Mouse (Mus musculus): ENCODE measurements at regions not wholly inside any gene's neighbourhood (a gene's known extent, or its start where the extent isn't known, plus 50 kb on each side); places are given as distances from the start of the nearest gene placed in this dataset.

- H3K27ac ChIP-seq (ENCODE audit: low read length), result no peak overlapping the region
- H3K4me3 ChIP-seq (ENCODE audit: low read length), result no peak overlapping the region
- 90% methylated on average over 1 of the region's 1 CpGs for WGBS
- no peak overlapping the region for H3K4me2 ChIP-seq (ENCODE audit: low read depth, low read length)
- no peaks in the 10 kb centered on the region for H3K4me1 ChIP-seq (ENCODE audit: control insufficient read depth, insufficient read depth, low read length)
- H3K27me3 ChIP-seq (replicated peaks; ENCODE audit: control insufficient read depth, insufficient read depth, low read length), result no peaks in the 10 kb centered on the region
- H3K36me3 ChIP-seq (ENCODE audit: control insufficient read depth, insufficient read depth, low read length), result no peaks in the 10 kb centered on the region
- H3K9me3 ChIP-seq (ENCODE audit: control insufficient read depth, low read length), result no peaks in the 10 kb centered on the region
- H3K9ac ChIP-seq (ENCODE audit: low read depth, low read length), result no peak overlapping the region
- no peak for ATAC-seq
These were observed 176.0 kb downstream of the Arl4a start for GRCm38 (mm10) chr12:39861797-39862196.

- no peaks in the 10 kb centered on the region for H3K27me3 ChIP-seq (replicated peaks; ENCODE audit: control insufficient read depth, insufficient read depth, low read length)
- WGBS, result 86% methylated on average over 6 of the region's 6 CpGs
- ATAC-seq, result no peak
These were observed 186.2 kb downstream of the Arl4a start for GRCm38 (mm10) chr12:39851610-39852009.

GRCm38 (mm10) chr12:39849346-39850058 is 188.3 kb downstream of the Arl4a start:
- no peaks in the 10 kb centered on the region for H3K36me3 ChIP-seq (ENCODE audit: control insufficient read depth, insufficient read depth, low read length)
- no peaks in the 10 kb centered on the region for H3K4me1 ChIP-seq (ENCODE audit: control insufficient read depth, insufficient read depth, low read length)
- 81% methylated on average over 3 of the region's 3 CpGs for WGBS

More at GRCm38 (mm10) chr12:39851610-39852009, 186.2 kb downstream of the Arl4a start:
- H3K9ac ChIP-seq (ENCODE audit: low read depth, low read length), result no peak overlapping the region
- no peak overlapping the region for H3K27ac ChIP-seq (ENCODE audit: low read length)
- H3K9me3 ChIP-seq (ENCODE audit: control insufficient read depth, low read length), result no peaks in the 10 kb centered on the region
- no peak overlapping the region for H3K4me2 ChIP-seq (ENCODE audit: low read depth, low read length)
- no peaks in the 10 kb centered on the region for H3K36me3 ChIP-seq (ENCODE audit: control insufficient read depth, insufficient read depth, low read length)
- no peak overlapping the region for H3K4me3 ChIP-seq (ENCODE audit: low read length)
- no peaks in the 10 kb centered on the region for H3K4me1 ChIP-seq (ENCODE audit: control insufficient read depth, insufficient read depth, low read length)

GRCm38 (mm10) chr12:39840615-39841014 is 197.2 kb downstream of the Arl4a start:
- ATAC-seq, result no peak
- Histone ChIP-seq H3K4me1 (ENCODE audit: control insufficient read depth, insufficient read depth, low read length) (no peaks in the 10 kb centered on the region), H3K36me3 (ENCODE audit: control insufficient read depth, insufficient read depth, low read length) (no peaks in the 10 kb centered on the region), H3K27ac (ENCODE audit: low read length) (no peak overlapping the region), H3K27me3 (replicated peaks; ENCODE audit: control insufficient read depth, insufficient read depth, low read length) (no peaks in the 10 kb centered on the region), H3K4me2 (ENCODE audit: low read depth, low read length) (no peak overlapping the region), H3K9me3 (ENCODE audit: control insufficient read depth, low read length) (no peaks in the 10 kb centered on the region), H3K4me3 (ENCODE audit: low read length) (no peak overlapping the region), H3K9ac (ENCODE audit: low read depth, low read length) (no peak overlapping the region)
- WGBS, result 84% methylated on average over 2 of the region's 2 CpGs

More at GRCm38 (mm10) chr12:39849346-39850058, 188.3 kb downstream of the Arl4a start:
- H3K27ac ChIP-seq (ENCODE audit: low read length), result no peak overlapping the region
- no peak overlapping the region for H3K4me3 ChIP-seq (ENCODE audit: low read length)
- no peak overlapping the region for H3K9ac ChIP-seq (ENCODE audit: low read depth, low read length)
- H3K4me2 ChIP-seq (ENCODE audit: low read depth, low read length), result no peak overlapping the region
- ATAC-seq, result no peak
- no peaks in the 10 kb centered on the region for H3K27me3 ChIP-seq (replicated peaks; ENCODE audit: control insufficient read depth, insufficient read depth, low read length)
- H3K9me3 ChIP-seq (ENCODE audit: control insufficient read depth, low read length), result no peaks in the 10 kb centered on the region

GRCm38 (mm10) chr12:39840179-39840578 is 197.6 kb downstream of the Arl4a start:
- H3K4me1 ChIP-seq (ENCODE audit: control insufficient read depth, insufficient read depth, low read length), result no peaks in the 10 kb centered on the region
- no peak overlapping the region for H3K27ac ChIP-seq (ENCODE audit: low read length)
- H3K9me3 ChIP-seq (ENCODE audit: control insufficient read depth, low read length), result no peaks in the 10 kb centered on the region
- H3K4me3 ChIP-seq (ENCODE audit: low read length), result no peak overlapping the region
- H3K9ac ChIP-seq (ENCODE audit: low read depth, low read length), result no peak overlapping the region
- H3K4me2 ChIP-seq (ENCODE audit: low read depth, low read length), result no peak overlapping the region
- ATAC-seq, result no peak
- H3K27me3 ChIP-seq (replicated peaks; ENCODE audit: control insufficient read depth, insufficient read depth, low read length), result no peaks in the 10 kb centered on the region
- WGBS, result 58% methylated on average over 1 of the region's 1 CpGs
- H3K36me3 ChIP-seq (ENCODE audit: control insufficient read depth, insufficient read depth, low read length), result no peaks in the 10 kb centered on the region

DNA sequence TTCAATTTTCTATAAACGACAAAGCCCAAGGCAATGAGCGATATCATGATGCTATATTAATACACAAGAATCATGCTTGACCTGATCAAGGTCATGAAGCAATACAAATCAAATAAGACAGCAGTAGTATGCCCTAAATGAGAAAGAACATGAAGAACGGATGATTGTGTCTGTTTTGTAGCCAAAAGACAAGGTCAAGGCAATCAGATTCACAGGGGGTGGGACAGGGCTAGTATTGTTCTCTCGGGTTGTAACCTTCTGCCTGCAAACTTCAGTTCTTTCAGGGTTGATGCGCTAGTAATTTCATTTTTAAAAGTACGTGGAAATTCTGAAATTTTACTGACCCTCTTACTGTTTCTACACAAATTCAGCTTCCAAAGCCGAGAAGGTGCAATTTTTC is 206.7 kb downstream of the Arl4a start:
- no peaks in the 10 kb centered on the region for H3K36me3 ChIP-seq (ENCODE audit: control insufficient read depth, insufficient read depth, low read length)
- H3K9me3 ChIP-seq (ENCODE audit: control insufficient read depth, low read length), result no peaks in the 10 kb centered on the region
- WGBS, result 78% methylated on average over 7 of the region's 7 CpGs
- ATAC-seq, result no peak
- no peaks in the 10 kb centered on the region for H3K27me3 ChIP-seq (replicated peaks; ENCODE audit: control insufficient read depth, insufficient read depth, low read length)
- no peak overlapping the region for H3K9ac ChIP-seq (ENCODE audit: low read depth, low read length)
- no peaks in the 10 kb centered on the region for H3K4me1 ChIP-seq (ENCODE audit: control insufficient read depth, insufficient read depth, low read length)
- no peak overlapping the region for H3K4me3 ChIP-seq (ENCODE audit: low read length)
- no peak overlapping the region for H3K4me2 ChIP-seq (ENCODE audit: low read depth, low read length)
- H3K27ac ChIP-seq (ENCODE audit: low read length), result no peak overlapping the region

GRCm38 (mm10) chr12:39830530-39830929 is 207.3 kb downstream of the Arl4a start:
- H3K4me1 ChIP-seq (ENCODE audit: control insufficient read depth, insufficient read depth, low read length), result no peaks in the 10 kb centered on the region
- no peaks in the 10 kb centered on the region for H3K9me3 ChIP-seq (ENCODE audit: control insufficient read depth, low read length)
- no peak overlapping the region for H3K4me3 ChIP-seq (ENCODE audit: low read length)
- no peak overlapping the region for H3K4me2 ChIP-seq (ENCODE audit: low read depth, low read length)
- no peak overlapping the region for H3K27ac ChIP-seq (ENCODE audit: low read length)
- H3K9ac ChIP-seq (ENCODE audit: low read depth, low read length), result no peak overlapping the region
- ATAC-seq, result no peak
- no peaks in the 10 kb centered on the region for H3K36me3 ChIP-seq (ENCODE audit: control insufficient read depth, insufficient read depth, low read length)
- H3K27me3 ChIP-seq (replicated peaks; ENCODE audit: control insufficient read depth, insufficient read depth, low read length), result no peaks in the 10 kb centered on the region
- WGBS, result 82% methylated on average over 4 of the region's 4 CpGs

DNA sequence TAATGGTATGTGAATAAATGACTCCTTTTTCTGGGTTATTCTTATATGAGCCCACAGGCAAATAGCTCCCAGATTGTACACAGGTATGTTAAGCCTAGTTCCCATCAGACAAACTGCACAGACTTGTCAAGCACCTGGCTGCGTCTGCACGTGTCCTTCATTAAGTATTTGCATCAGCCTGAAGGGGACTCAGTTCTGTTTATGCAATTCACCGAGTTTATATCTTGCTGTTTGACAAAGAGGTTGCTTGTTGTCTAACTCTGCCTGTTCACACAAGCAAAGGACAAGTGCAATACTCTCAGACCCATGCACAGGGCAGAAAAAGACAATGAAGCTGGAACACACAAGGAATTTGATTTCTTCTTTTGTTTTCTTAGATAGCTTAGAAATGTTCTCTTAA is 215.2 kb downstream of the Arl4a start:
- Histone ChIP-seq H3K9ac (ENCODE audit: low read depth, low read length) (no peak overlapping the region), H3K27ac (ENCODE audit: low read length) (no peak overlapping the region), H3K36me3 (ENCODE audit: control insufficient read depth, insufficient read depth, low read length) (no peaks in the 10 kb centered on the region), H3K27me3 (replicated peaks; ENCODE audit: control insufficient read depth, insufficient read depth, low read length) (no peaks in the 10 kb centered on the region), H3K9me3 (ENCODE audit: control insufficient read depth, low read length) (no peaks in the 10 kb centered on the region), H3K4me3 (ENCODE audit: low read length) (no peak overlapping the region), H3K4me2 (ENCODE audit: low read depth, low read length) (no peak overlapping the region), H3K4me1 (ENCODE audit: control insufficient read depth, insufficient read depth, low read length) (no peaks in the 10 kb centered on the region)
- no peak for ATAC-seq
- 61% methylated on average over 3 of the region's 3 CpGs for WGBS

- no peak for ATAC-seq
- H3K4me2 ChIP-seq (ENCODE audit: low read depth, low read length), result no peak overlapping the region
- WGBS, result 50% methylated on average over 4 of the region's 4 CpGs
- H3K9me3 ChIP-seq (ENCODE audit: control insufficient read depth, low read length), result no peaks in the 10 kb centered on the region
- no peaks in the 10 kb centered on the region for H3K4me1 ChIP-seq (ENCODE audit: control insufficient read depth, insufficient read depth, low read length)
- H3K9ac ChIP-seq (ENCODE audit: low read depth, low read length), result no peak overlapping the region
- H3K4me3 ChIP-seq (ENCODE audit: low read length), result no peak overlapping the region
- H3K27ac ChIP-seq (ENCODE audit: low read length), result no peak overlapping the region
- no peaks in the 10 kb centered on the region for H3K36me3 ChIP-seq (ENCODE audit: control insufficient read depth, insufficient read depth, low read length)
- no peaks in the 10 kb centered on the region for H3K27me3 ChIP-seq (replicated peaks; ENCODE audit: control insufficient read depth, insufficient read depth, low read length)
These were observed 236.3 kb downstream of the Arl4a start for GRCm38 (mm10) chr12:39801536-39801935.

DNA sequence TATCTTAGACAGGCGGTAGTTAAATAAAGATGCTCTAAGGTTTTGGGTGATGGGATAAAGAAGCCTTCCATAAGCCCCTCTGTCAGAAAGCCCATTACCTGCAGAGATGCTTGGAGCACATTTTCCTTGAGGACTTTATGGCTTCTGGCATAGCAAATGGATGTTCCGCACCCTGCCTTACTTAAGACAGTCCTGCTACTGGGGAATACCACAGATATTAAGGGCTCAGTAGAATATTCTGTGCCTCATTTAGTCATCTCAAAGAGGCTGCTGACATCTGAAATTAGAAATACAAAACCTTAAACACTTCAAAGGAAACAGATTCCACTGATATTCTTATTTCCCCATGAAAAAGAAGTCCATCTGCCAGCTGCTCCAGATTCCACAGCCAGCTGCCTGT is 240.0 kb downstream of the Arl4a start:
- Histone ChIP-seq H3K9ac (ENCODE audit: low read depth, low read length) (no peak overlapping the region), H3K4me1 (ENCODE audit: control insufficient read depth, insufficient read depth, low read length) (no peaks in the 10 kb centered on the region), H3K4me2 (ENCODE audit: low read depth, low read length) (no peak overlapping the region), H3K36me3 (ENCODE audit: control insufficient read depth, insufficient read depth, low read length) (no peaks in the 10 kb centered on the region), H3K27ac (ENCODE audit: low read length) (no peak overlapping the region), H3K4me3 (ENCODE audit: low read length) (no peak overlapping the region), H3K9me3 (ENCODE audit: control insufficient read depth, low read length) (no peaks in the 10 kb centered on the region), H3K27me3 (replicated peaks; ENCODE audit: control insufficient read depth, insufficient read depth, low read length) (no peaks in the 10 kb centered on the region)
- no peak for ATAC-seq
- 94% methylated on average over 2 of the region's 2 CpGs for WGBS

All from intestine, embryonic 16.5 days (tissue).